Comparison of ENCODE assay signal across 19 mouse cellular contexts in the genomic region with DNA sequence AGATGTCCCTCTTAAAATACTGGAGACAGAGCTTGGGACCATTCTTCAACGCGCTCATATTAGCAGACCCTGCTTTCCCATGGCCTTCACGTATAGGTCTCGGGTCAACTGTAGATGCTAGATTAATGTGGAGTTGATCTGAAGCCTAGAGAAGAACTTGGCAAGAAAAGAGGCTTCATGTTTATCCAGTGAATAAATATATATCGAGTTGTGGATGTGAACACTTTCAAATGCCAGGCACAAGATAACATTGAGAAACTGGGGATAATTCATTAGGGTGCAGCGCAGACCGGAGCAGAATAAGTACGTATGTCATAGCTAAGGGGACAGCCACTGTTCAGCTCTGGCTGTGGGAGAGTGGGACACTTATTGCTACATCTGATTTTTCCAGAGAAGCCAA.
"Had no signal": no experiment of that assay in that cellular context is flagged by ENCODE, and none has a peak within 500 bp of the region (broad histone marks: within the 10 kb centered on the region; RNA-seq: fewer than 3 reads in every experiment).

No protein-coding gene starts in this region.

- ATAC-seq: liver, embryonic 12.5 days; midbrain, embryonic 16.5 days had no signal

- H3K4me3 ChIP-seq: liver, embryonic 12.5 days; midbrain, embryonic 10.5 days; midbrain, embryonic 12.5 days; myocyte; neural tube, embryonic 13.5 days; neural tube, embryonic 15.5 days had no signal

- H3K4me2 ChIP-seq: liver, embryonic 12.5 days; midbrain, embryonic 12.5 days; neural tube, embryonic 13.5 days; neural tube, embryonic 15.5 days had no signal

- H3K36me3 ChIP-seq: liver, embryonic 12.5 days; midbrain, embryonic 10.5 days; midbrain, embryonic 12.5 days; neural tube, embryonic 13.5 days; neural tube, embryonic 15.5 days had no signal

- H3K27me3 ChIP-seq: liver, embryonic 12.5 days; midbrain, embryonic 12.5 days; neural tube, embryonic 13.5 days; neural tube, embryonic 15.5 days had no signal

- H3K9ac ChIP-seq: liver, embryonic 12.5 days; liver, embryonic 14.5 days; midbrain, embryonic 12.5 days; neural tube, embryonic 13.5 days; neural tube, embryonic 15.5 days had no signal

- H3K9me3 ChIP-seq: liver, embryonic 12.5 days; midbrain, embryonic 10.5 days; midbrain, embryonic 12.5 days; neural tube, embryonic 15.5 days had no signal

- DNase-seq: lung, adult 2 months; lung, postnatal 4 days; midbrain, embryonic 14.5 days; retina, postnatal 1 day; right cerebral cortex, adult 18-20 months; right cerebral cortex, postnatal 25 days; right cerebral cortex, postnatal 4 days; spleen, adult 18-20 months; thymus, adult 18-20 months; thymus, postnatal 14 days; thymus, postnatal 36 days had no signal

- H3K27ac ChIP-seq: liver, embryonic 12.5 days; liver, embryonic 14.5 days; midbrain, embryonic 10.5 days; midbrain, embryonic 12.5 days; neural tube, embryonic 13.5 days; neural tube, embryonic 15.5 days had no signal

- H3K4me1 ChIP-seq: liver, embryonic 12.5 days; midbrain, embryonic 10.5 days; midbrain, embryonic 12.5 days; neural tube, embryonic 13.5 days; neural tube, embryonic 15.5 days had no signal
